Mouse (Mus musculus) CH12.LX (cell line): ENCODE measurements at regions not wholly inside any gene's neighbourhood (a gene's known extent, or its start where the extent isn't known, plus 50 kb on each side); places are given as distances from the start of the nearest gene placed in this dataset.

Experiments
- CHD2 ChIP-seq: IDR thresholded peaks from 2 replicates; pipeline ENCODE4 v1.6.1; 2011; ENCODE audit warnings: low read length, improper control_type of control experiment
- CTCF ChIP-seq, 2 experiments: IDR thresholded peaks in 1 of 2; conservative IDR thresholded peaks in 1 of 2; 2 replicates each; pipeline ENCODE4 v1.5.1; 2011 to 2012; ENCODE audit warnings: low read depth in 2 of 2, low read length in 2 of 2, improper control_type of control experiment in 1 of 2, inconsistent platforms in 1 of 2, mild to moderate bottlenecking in 1 of 2, moderate library complexity in 1 of 2
- E2F4 ChIP-seq: IDR thresholded peaks from 2 replicates; pipeline ENCODE4 v1.6.1; 2011; ENCODE audit warnings: low read depth, low read length, improper control_type of control experiment; ENCODE audit not compliant: insufficient replicate concordance
- EP300 ChIP-seq: IDR thresholded peaks from 2 replicates; pipeline ENCODE4 v1.6.1; 2011; ENCODE audit warnings: low read length, improper control_type of control experiment
- ETS1 ChIP-seq: conservative IDR thresholded peaks from 2 replicates; pipeline ENCODE4 v1.6.1; 2012; ENCODE audit warnings: low read depth, mild to moderate bottlenecking, inconsistent platforms, low read length, improper control_type of control experiment, moderate library complexity
- GABPA ChIP-seq: IDR thresholded peaks from 2 replicates; pipeline ENCODE4 v1.6.1; 2012; ENCODE audit warnings: low read depth, low read length, improper control_type of control experiment, inconsistent platforms; ENCODE audit not compliant: insufficient replicate concordance
- JUND ChIP-seq: conservative IDR thresholded peaks from 2 replicates; pipeline ENCODE4 v1.6.1; 2011; ENCODE audit warnings: low read depth, low read length, improper control_type of control experiment
- MXI1 ChIP-seq: IDR thresholded peaks from 2 replicates; pipeline ENCODE4 v1.6.1; 2011; ENCODE audit warnings: mild to moderate bottlenecking, low read depth, low read length, improper control_type of control experiment
- MYC ChIP-seq: IDR thresholded peaks from 2 replicates; pipeline ENCODE4 v1.6.1; 2011; ENCODE audit warnings: low read depth, mild to moderate bottlenecking, improper control_type of control experiment, low read length
- POLR2A ChIP-seq: IDR thresholded peaks from 2 replicates; pipeline ENCODE4 v1.6.1; 2011; ENCODE audit warnings: low read depth, mild to moderate bottlenecking, improper control_type of control experiment, low read length
- POLR2AphosphoS2 ChIP-seq: IDR thresholded peaks from 2 replicates; pipeline ENCODE4 v1.6.1; 2011; ENCODE audit warnings: low read depth, low read length, improper control_type of control experiment
- TCF12 ChIP-seq: IDR thresholded peaks from 2 replicates; pipeline ENCODE4 v1.6.1; 2014; ENCODE audit warnings: low read depth, mild to moderate bottlenecking, inconsistent platforms, low read length, improper control_type of control experiment
- USF1 ChIP-seq: IDR thresholded peaks from 2 replicates; pipeline ENCODE4 v1.6.1; 2014; ENCODE audit warnings: low read depth, mild to moderate bottlenecking, inconsistent platforms, low read length, improper control_type of control experiment

DNA sequence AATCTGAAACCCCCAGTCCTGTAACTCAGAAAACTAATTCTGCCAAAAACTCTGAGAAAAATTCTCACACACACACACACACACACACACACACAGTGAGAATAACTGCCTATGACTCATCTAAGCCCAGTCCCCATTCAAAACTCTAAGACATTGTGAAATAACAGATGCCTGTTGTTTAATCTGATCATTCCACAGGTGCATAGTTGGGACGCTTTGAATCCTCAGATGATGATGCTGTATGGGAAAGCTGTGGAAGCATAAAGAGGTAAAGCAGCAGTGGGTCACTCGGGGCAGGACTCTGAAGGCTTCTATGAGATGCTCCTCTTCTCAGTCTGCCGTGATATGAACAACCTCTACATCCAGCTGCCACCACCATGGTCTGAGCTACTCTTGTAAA, 62.9 kb upstream of the Isx start:
- TF ChIP-seq POLR2A (no peak), EP300 (no peak), E2F4 (no peak), TCF12 (no peak), ETS1 (no peak), CTCF (conservative IDR thresholded peaks at IDR 0.05 in 1 of 2, IDR thresholded peaks at IDR 0.05 in 1 of 2; ENCODE audit: low read depth in 2 of 2, low read length in 2 of 2) (no peak), JUND (no peak), POLR2AphosphoS2 (no peak), MYC (no peak), USF1 (no peak), MXI1 (no peak), GABPA (no peak), CHD2 (no peak)
